Mouse (Mus musculus): ENCODE results near the gene Stx17. TPM values are rescaled to one million over a fixed set of nuclear protein-coding genes. Genes with fewer than 3 reads are reported as not detected.

The Stx17 gene
- polyA plus RNA-seq, 1 experiment from 2014 or later: 32.1 TPM

- no peak for DNase-seq (ENCODE audit: low spot score)
- no peak overlapping the region for H3K27ac ChIP-seq (replicated peaks; ENCODE audit: low read depth, low read length)
Observed at GRCm38 (mm10) chr4:48124416-48124772, 321 bp upstream of the Stx17 start.

GRCm38 (mm10) chr4:48130314-48130713 is 5.6 kb downstream of the Stx17 start:
- H3K27ac ChIP-seq (replicated peaks; ENCODE audit: low read depth, low read length): no peak overlapping the region
- H3K4me3 ChIP-seq (ENCODE audit: low read depth, low read length): no peak overlapping the region
- no peak overlapping the region for H3K4me2 ChIP-seq (ENCODE audit: low read depth, low read length)
- DNase-seq (ENCODE audit: low spot score) (no peak), ATAC-seq (replicated peaks; ENCODE audit: insufficient number of reproducible peaks, low FRiP score, low TSS enrichment, low read depth) (no peak)
- H3K9me3 ChIP-seq (replicated peaks; ENCODE audit: control insufficient read depth, low read length): no peaks in the 10 kb centered on the region
- WGBS: 85% methylated on average over 6 of the region's 6 CpGs
- no peaks in the 10 kb centered on the region for H3K4me1 ChIP-seq (ENCODE audit: control insufficient read depth, insufficient read depth, low read length)
- no peaks in the 10 kb centered on the region for H3K27me3 ChIP-seq (ENCODE audit: control insufficient read depth, insufficient read depth, low read length)
- H3K9ac ChIP-seq (replicated peaks; ENCODE audit: low read length): no peak overlapping the region
- H3K36me3 ChIP-seq (replicated peaks; ENCODE audit: control insufficient read depth, insufficient read depth, low read depth, low read length): no peaks in the 10 kb centered on the region

More at GRCm38 (mm10) chr4:48124416-48124772, 321 bp upstream of the Stx17 start:
- no peaks in the 10 kb centered on the region for H3K9me3 ChIP-seq (replicated peaks; ENCODE audit: control insufficient read depth, low read length)
- H3K36me3 ChIP-seq (replicated peaks; ENCODE audit: control insufficient read depth, insufficient read depth, low read depth, low read length): no peaks in the 10 kb centered on the region
- H3K4me2 ChIP-seq (ENCODE audit: low read depth, low read length): peak overlapping the region; percentile 87
- H3K4me3 ChIP-seq (ENCODE audit: low read depth, low read length): peak overlapping the region; percentile 75
- peak; percentile 85 for ATAC-seq (replicated peaks; ENCODE audit: insufficient number of reproducible peaks, low FRiP score, low TSS enrichment, low read depth)
- H3K4me1 ChIP-seq (ENCODE audit: control insufficient read depth, insufficient read depth, low read length): no peaks in the 10 kb centered on the region
- H3K9ac ChIP-seq (replicated peaks; ENCODE audit: low read length): no peak overlapping the region
- H3K27me3 ChIP-seq (ENCODE audit: control insufficient read depth, insufficient read depth, low read length): no peaks in the 10 kb centered on the region
- 5% methylated on average over 9 of the region's 9 CpGs for WGBS

GRCm38 (mm10) chr4:48131606-48132005 is 6.9 kb downstream of the Stx17 start:
- Histone ChIP-seq H3K9me3 (replicated peaks; ENCODE audit: control insufficient read depth, low read length) (no peaks in the 10 kb centered on the region), H3K27me3 (ENCODE audit: control insufficient read depth, insufficient read depth, low read length) (no peaks in the 10 kb centered on the region), H3K9ac (replicated peaks; ENCODE audit: low read length) (no peak overlapping the region), H3K36me3 (replicated peaks; ENCODE audit: control insufficient read depth, insufficient read depth, low read depth, low read length) (no peaks in the 10 kb centered on the region), H3K4me1 (ENCODE audit: control insufficient read depth, insufficient read depth, low read length) (no peaks in the 10 kb centered on the region), H3K4me3 (ENCODE audit: low read depth, low read length) (no peak overlapping the region), H3K4me2 (ENCODE audit: low read depth, low read length) (no peak overlapping the region), H3K27ac (replicated peaks; ENCODE audit: low read depth, low read length) (no peak overlapping the region)
- 93% methylated on average over 9 of the region's 9 CpGs for WGBS
- ATAC-seq (replicated peaks; ENCODE audit: insufficient number of reproducible peaks, low FRiP score, low TSS enrichment, low read depth): no peak
- no peak for DNase-seq (ENCODE audit: low spot score)

GRCm38 (mm10) chr4:48132721-48133120 is 8.0 kb downstream of the Stx17 start:
- ATAC-seq (replicated peaks; ENCODE audit: insufficient number of reproducible peaks, low FRiP score, low TSS enrichment, low read depth) (no peak), DNase-seq (ENCODE audit: low spot score) (no peak)
- H3K4me3 ChIP-seq (ENCODE audit: low read depth, low read length): no peak overlapping the region
- H3K27me3 ChIP-seq (ENCODE audit: control insufficient read depth, insufficient read depth, low read length): no peaks in the 10 kb centered on the region
- H3K36me3 ChIP-seq (replicated peaks; ENCODE audit: control insufficient read depth, insufficient read depth, low read depth, low read length): no peaks in the 10 kb centered on the region
- H3K4me2 ChIP-seq (ENCODE audit: low read depth, low read length): no peak overlapping the region
- no peak overlapping the region for H3K27ac ChIP-seq (replicated peaks; ENCODE audit: low read depth, low read length)
- H3K9me3 ChIP-seq (replicated peaks; ENCODE audit: control insufficient read depth, low read length): no peaks in the 10 kb centered on the region
- no peak overlapping the region for H3K9ac ChIP-seq (replicated peaks; ENCODE audit: low read length)
- WGBS: 74% methylated on average over 3 of the region's 3 CpGs
- no peaks in the 10 kb centered on the region for H3K4me1 ChIP-seq (ENCODE audit: control insufficient read depth, insufficient read depth, low read length)

GRCm38 (mm10) chr4:48149492-48149891 is 24.8 kb downstream of the Stx17 start:
- Histone ChIP-seq H3K9ac (replicated peaks; ENCODE audit: low read length) (no peak overlapping the region), H3K27ac (replicated peaks; ENCODE audit: low read depth, low read length) (no peak overlapping the region), H3K36me3 (replicated peaks; ENCODE audit: control insufficient read depth, insufficient read depth, low read depth, low read length) (no peaks in the 10 kb centered on the region), H3K4me2 (ENCODE audit: low read depth, low read length) (no peak overlapping the region), H3K9me3 (replicated peaks; ENCODE audit: control insufficient read depth, low read length) (no peaks in the 10 kb centered on the region), H3K27me3 (ENCODE audit: control insufficient read depth, insufficient read depth, low read length) (no peaks in the 10 kb centered on the region), H3K4me1 (ENCODE audit: control insufficient read depth, insufficient read depth, low read length) (no peaks in the 10 kb centered on the region), H3K4me3 (ENCODE audit: low read depth, low read length) (no peak overlapping the region)
- WGBS: 81% methylated on average over 2 of the region's 2 CpGs
- ATAC-seq (replicated peaks; ENCODE audit: insufficient number of reproducible peaks, low FRiP score, low TSS enrichment, low read depth) (no peak), DNase-seq (ENCODE audit: low spot score) (no peak)

GRCm38 (mm10) chr4:48153229-48153628 is 28.5 kb downstream of the Stx17 start:
- Histone ChIP-seq H3K4me3 (ENCODE audit: low read depth, low read length) (no peak overlapping the region), H3K9ac (replicated peaks; ENCODE audit: low read length) (no peak overlapping the region), H3K4me2 (ENCODE audit: low read depth, low read length) (no peak overlapping the region), H3K9me3 (replicated peaks; ENCODE audit: control insufficient read depth, low read length) (no peaks in the 10 kb centered on the region), H3K27ac (replicated peaks; ENCODE audit: low read depth, low read length) (no peak overlapping the region), H3K27me3 (ENCODE audit: control insufficient read depth, insufficient read depth, low read length) (no peaks in the 10 kb centered on the region), H3K4me1 (ENCODE audit: control insufficient read depth, insufficient read depth, low read length) (no peaks in the 10 kb centered on the region), H3K36me3 (replicated peaks; ENCODE audit: control insufficient read depth, insufficient read depth, low read depth, low read length) (no peaks in the 10 kb centered on the region)
- DNase-seq (ENCODE audit: low spot score) (no peak), ATAC-seq (replicated peaks; ENCODE audit: insufficient number of reproducible peaks, low FRiP score, low TSS enrichment, low read depth) (no peak)
- 86% methylated on average over 5 of the region's 5 CpGs for WGBS

- 75% methylated on average over 1 of the region's 1 CpGs for WGBS
- ATAC-seq (replicated peaks; ENCODE audit: insufficient number of reproducible peaks, low FRiP score, low TSS enrichment, low read depth) (no peak), DNase-seq (ENCODE audit: low spot score) (no peak)
- no peak overlapping the region for H3K27ac ChIP-seq (replicated peaks; ENCODE audit: low read depth, low read length)
- no peaks in the 10 kb centered on the region for H3K36me3 ChIP-seq (replicated peaks; ENCODE audit: control insufficient read depth, insufficient read depth, low read depth, low read length)
- H3K9ac ChIP-seq (replicated peaks; ENCODE audit: low read length): no peak overlapping the region
- H3K4me3 ChIP-seq (ENCODE audit: low read depth, low read length): no peak overlapping the region
- no peaks in the 10 kb centered on the region for H3K4me1 ChIP-seq (ENCODE audit: control insufficient read depth, insufficient read depth, low read length)
- H3K9me3 ChIP-seq (replicated peaks; ENCODE audit: control insufficient read depth, low read length): no peaks in the 10 kb centered on the region
- no peak overlapping the region for H3K4me2 ChIP-seq (ENCODE audit: low read depth, low read length)
- no peaks in the 10 kb centered on the region for H3K27me3 ChIP-seq (ENCODE audit: control insufficient read depth, insufficient read depth, low read length)
Observed at GRCm38 (mm10) chr4:48155864-48156263, 31.1 kb downstream of the Stx17 start.

GRCm38 (mm10) chr4:48160386-48160785 is 35.7 kb downstream of the Stx17 start:
- ATAC-seq (replicated peaks; ENCODE audit: insufficient number of reproducible peaks, low FRiP score, low TSS enrichment, low read depth): no peak
- no peak overlapping the region for H3K27ac ChIP-seq (replicated peaks; ENCODE audit: low read depth, low read length)
- no peaks in the 10 kb centered on the region for H3K27me3 ChIP-seq (ENCODE audit: control insufficient read depth, insufficient read depth, low read length)
- WGBS: 83% methylated on average over 4 of the region's 4 CpGs
- no peaks in the 10 kb centered on the region for H3K4me1 ChIP-seq (ENCODE audit: control insufficient read depth, insufficient read depth, low read length)
- H3K9ac ChIP-seq (replicated peaks; ENCODE audit: low read length): no peak overlapping the region
- no peaks in the 10 kb centered on the region for H3K36me3 ChIP-seq (replicated peaks; ENCODE audit: control insufficient read depth, insufficient read depth, low read depth, low read length)
- DNase-seq (ENCODE audit: low spot score): no peak
- no peak overlapping the region for H3K4me2 ChIP-seq (ENCODE audit: low read depth, low read length)
- H3K4me3 ChIP-seq (ENCODE audit: low read depth, low read length): no peak overlapping the region
- no peaks in the 10 kb centered on the region for H3K9me3 ChIP-seq (replicated peaks; ENCODE audit: control insufficient read depth, low read length)

Data from embryonic facial prominence, embryonic 11.5 days (tissue).